ENCODE assay signal across 29 mouse cellular contexts in genomic region chr7:36687508-36687907, GRCm38 (mm10). TPM values are rescaled to one million over a fixed set of nuclear protein-coding genes. Genes with fewer than 3 reads are reported as not detected.
"Had no signal": no experiment of that assay in that cellular context is flagged by ENCODE, and none has a peak within 500 bp of the region (broad histone marks: within the 10 kb centered on the region; RNA-seq: fewer than 3 reads in every experiment).

No protein-coding gene starts in this region.

- DNase-seq: left cerebral cortex, postnatal 4 days; liver; liver, embryonic 13.5 days; liver, postnatal 0 days; lung, adult 18-20 months; lung, adult 2 months; lung, embryonic 14.5 days; lung, postnatal 10 days; lung, postnatal 14 days; lung, postnatal 36 days; lung, postnatal 4 days; midbrain, embryonic 14.5 days had no signal

- H3K4me3 ChIP-seq: left cerebral cortex, adult 2 months; limb, embryonic 10.5 days; limb, embryonic 12.5 days; limb, embryonic 13.5 days; limb, embryonic 15.5 days; liver, embryonic 12.5 days; liver, embryonic 13.5 days; liver, embryonic 15.5 days; lung, embryonic 15.5 days; megakaryocyte, embryonic 14.5 days; midbrain, embryonic 10.5 days; midbrain, embryonic 12.5 days; midbrain, embryonic 13.5 days; midbrain, embryonic 15.5 days; neural tube, embryonic 12.5 days had no signal

- H3K36me3 ChIP-seq: limb, embryonic 10.5 days; limb, embryonic 12.5 days; limb, embryonic 13.5 days; limb, embryonic 15.5 days; liver, embryonic 12.5 days; liver, embryonic 13.5 days; liver, embryonic 15.5 days; lung, embryonic 15.5 days; midbrain, embryonic 10.5 days; midbrain, embryonic 12.5 days; midbrain, embryonic 13.5 days; midbrain, embryonic 15.5 days; neural tube, embryonic 12.5 days had no signal

- H3K4me2 ChIP-seq: limb, embryonic 12.5 days; limb, embryonic 13.5 days; limb, embryonic 15.5 days; liver, embryonic 11.5 days; liver, embryonic 12.5 days; liver, embryonic 13.5 days; liver, embryonic 15.5 days; lung, embryonic 14.5 days; lung, embryonic 15.5 days; midbrain, embryonic 11.5 days; midbrain, embryonic 12.5 days; midbrain, embryonic 13.5 days; midbrain, embryonic 15.5 days; neural tube, embryonic 12.5 days had no signal

RNA-seq across cellular contexts. Expression of gene Tshz3, which starts 10.4 kb away (rescaled TPM):
- polyA plus RNA-seq: macrophage had no signal
